Comparison of ENCODE assay signal across 12 mouse cellular contexts in the genomic region with DNA sequence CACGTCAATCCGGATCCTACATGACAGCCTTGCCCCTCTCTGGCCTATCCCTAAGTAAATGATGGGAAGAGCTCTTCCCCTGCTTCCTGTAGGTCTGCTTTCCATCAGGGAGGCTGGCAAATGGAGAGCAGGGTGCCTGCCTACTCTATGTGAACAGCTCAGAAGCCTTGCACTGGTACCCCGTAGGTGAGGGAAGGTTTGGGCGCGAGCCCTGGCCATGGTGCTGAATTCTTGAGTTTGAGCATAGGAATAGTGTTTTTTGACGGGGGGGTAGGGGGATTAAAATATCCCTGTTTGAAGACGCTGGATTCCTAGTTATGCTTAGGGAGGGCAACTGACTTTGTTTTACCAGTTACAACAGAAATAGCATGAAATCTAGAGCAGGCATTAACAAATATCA.
DNase-seq lines count a peak whose midpoint lies in the region; ATAC-seq lines count a peak whose summit lies in the region.
"Had no signal": no experiment of that assay in that cellular context is flagged by ENCODE, and none has a peak within 500 bp of the region (broad histone marks: within the 10 kb centered on the region; RNA-seq: fewer than 3 reads in every experiment).

No protein-coding gene starts in this region.

- no peak overlapping the region for H3K9ac ChIP-seq in forebrain, embryonic 11.5 days (ENCODE audit: low read length)
- no peak overlapping the region for H3K9ac ChIP-seq in midbrain, embryonic 13.5 days (replicated peaks)
- H3K9ac ChIP-seq: forebrain, embryonic 13.5 days; liver, embryonic 13.5 days had no signal

- no peak overlapping the region for H3K4me3 ChIP-seq in forebrain, embryonic 11.5 days (ENCODE audit: low read depth, low read length)
- H3K4me3 ChIP-seq in forebrain, embryonic 10.5 days = no peak overlapping the region
- no peak overlapping the region for H3K4me3 ChIP-seq in midbrain, embryonic 10.5 days
- no peak overlapping the region for H3K4me3 ChIP-seq in midbrain, embryonic 13.5 days (replicated peaks)
- H3K4me3 ChIP-seq in limb, embryonic 10.5 days = no peak overlapping the region
- H3K4me3 ChIP-seq: forebrain, embryonic 13.5 days; liver, embryonic 13.5 days had no signal

- no peak for ATAC-seq in forebrain, embryonic 11.5 days (replicated peaks; ENCODE audit: low FRiP score)
- no peak for ATAC-seq in midbrain, embryonic 13.5 days
- ATAC-seq in inflammation-experienced regulatory T-cells, adult 6 months = no peak
- ATAC-seq: forebrain, embryonic 13.5 days had no signal

- H3K4me1 ChIP-seq in forebrain, embryonic 11.5 days (replicated peaks; ENCODE audit: control insufficient read depth, insufficient read depth, low read length) = no peaks in the 10 kb centered on the region
- H3K4me1 ChIP-seq in forebrain, embryonic 10.5 days = no peaks in the 10 kb centered on the region
- H3K4me1 ChIP-seq in midbrain, embryonic 10.5 days = no peaks in the 10 kb centered on the region
- H3K4me1 ChIP-seq in midbrain, embryonic 13.5 days (replicated peaks) = no peaks in the 10 kb centered on the region; the same call in 1 of the 2 replicates
- H3K4me1 ChIP-seq in limb, embryonic 10.5 days = no peaks in the 10 kb centered on the region
- H3K4me1 ChIP-seq: forebrain, embryonic 13.5 days; liver, embryonic 13.5 days had no signal

- WGBS in forebrain, embryonic 11.5 days = 55% methylated on average over 7 of the region's 7 CpGs
- WGBS in forebrain, embryonic 10.5 days = 49% methylated on average over 7 of the region's 7 CpGs
- WGBS in midbrain, embryonic 10.5 days = 54% methylated on average over 7 of the region's 7 CpGs
- WGBS in midbrain, embryonic 13.5 days = 55% methylated on average over 7 of the region's 7 CpGs
- WGBS in limb, embryonic 10.5 days = 48% methylated on average over 7 of the region's 7 CpGs

- no peaks in the 10 kb centered on the region for H3K9me3 ChIP-seq in forebrain, embryonic 11.5 days (ENCODE audit: control insufficient read depth, low read length)
- H3K9me3 ChIP-seq in forebrain, embryonic 10.5 days = no peaks in the 10 kb centered on the region
- H3K9me3 ChIP-seq in midbrain, embryonic 10.5 days (replicated peaks) = no peaks in the 10 kb centered on the region
- no peaks in the 10 kb centered on the region for H3K9me3 ChIP-seq in midbrain, embryonic 13.5 days
- no peaks in the 10 kb centered on the region for H3K9me3 ChIP-seq in limb, embryonic 10.5 days (replicated peaks)
- H3K9me3 ChIP-seq: forebrain, embryonic 13.5 days had no signal

- no peak overlapping the region for H3K27ac ChIP-seq in forebrain, embryonic 11.5 days (ENCODE audit: low read depth, low read length)
- no peak overlapping the region for H3K27ac ChIP-seq in forebrain, embryonic 10.5 days
- H3K27ac ChIP-seq in midbrain, embryonic 10.5 days (replicated peaks) = no peak overlapping the region
- no peak overlapping the region for H3K27ac ChIP-seq in midbrain, embryonic 13.5 days
- H3K27ac ChIP-seq in limb, embryonic 10.5 days = no peak overlapping the region
- H3K27ac ChIP-seq: forebrain, embryonic 13.5 days; liver, embryonic 13.5 days had no signal

- H3K27me3 ChIP-seq in forebrain, embryonic 11.5 days (ENCODE audit: control insufficient read depth, insufficient read depth, low read length) = no peaks in the 10 kb centered on the region
- no peaks in the 10 kb centered on the region for H3K27me3 ChIP-seq in forebrain, embryonic 10.5 days (ENCODE audit: poor library complexity, severe bottlenecking)
- H3K27me3 ChIP-seq in midbrain, embryonic 10.5 days (ENCODE audit: low read depth, poor library complexity, severe bottlenecking) = no peaks in the 10 kb centered on the region
- H3K27me3 ChIP-seq in midbrain, embryonic 13.5 days = no peaks in the 10 kb centered on the region
- no peaks in the 10 kb centered on the region for H3K27me3 ChIP-seq in limb, embryonic 10.5 days (ENCODE audit: low read depth, poor library complexity, severe bottlenecking)
- H3K27me3 ChIP-seq: forebrain, embryonic 13.5 days; liver, embryonic 13.5 days had no signal

- H3K36me3 ChIP-seq in forebrain, embryonic 11.5 days (ENCODE audit: control insufficient read depth, insufficient read depth, low read length) = no peaks in the 10 kb centered on the region
- H3K36me3 ChIP-seq in forebrain, embryonic 10.5 days (replicated peaks) = no peaks in the 10 kb centered on the region
- no peaks in the 10 kb centered on the region for H3K36me3 ChIP-seq in midbrain, embryonic 10.5 days
- H3K36me3 ChIP-seq in midbrain, embryonic 13.5 days = no peaks in the 10 kb centered on the region
- no peaks in the 10 kb centered on the region for H3K36me3 ChIP-seq in limb, embryonic 10.5 days
- H3K36me3 ChIP-seq: liver, embryonic 13.5 days had no signal

- no peak overlapping the region for H3K4me2 ChIP-seq in forebrain, embryonic 11.5 days (ENCODE audit: low read depth, low read length, severe bottlenecking)
- no peak overlapping the region for H3K4me2 ChIP-seq in midbrain, embryonic 13.5 days (replicated peaks)
- H3K4me2 ChIP-seq: forebrain, embryonic 13.5 days; liver, embryonic 13.5 days had no signal

- DNase-seq in forebrain, embryonic 11.5 days (ENCODE audit: low spot score) = peak; percentile 57
- DNase-seq in forebrain, embryonic 10.5 days (ENCODE audit: extremely low spot score, low spot score) = no peak
- peak; percentile 20 for DNase-seq in midbrain, embryonic 10.5 days (ENCODE audit: low spot score)
- DNase-seq in ZHBTc4 (ENCODE audit: low read depth, low spot score) = peak; percentile 30
- DNase-seq in limb, embryonic 10.5 days (ENCODE audit: low spot score) = peak; percentile 71
- no peak for DNase-seq in frontal cortex, postnatal 10 days (ENCODE audit: low spot score in 2 of 2)
- DNase-seq: heart, postnatal 36 days; liver, embryonic 13.5 days; thymus, adult 18-20 months had no signal

Comparison
In these comparisons a context has a peak if more than half of its experiments do, and no peak if none do; other contexts are left out.
1. DNase-seq: peak in forebrain, embryonic 11.5 days (single experiment), midbrain, embryonic 10.5 days (single experiment), ZHBTc4 (single experiment) and limb, embryonic 10.5 days (single experiment); none in forebrain, embryonic 10.5 days (single experiment) and frontal cortex, postnatal 10 days (0 of 2).